ENCODE assay signal across 7 mouse cellular contexts in the genomic region with DNA sequence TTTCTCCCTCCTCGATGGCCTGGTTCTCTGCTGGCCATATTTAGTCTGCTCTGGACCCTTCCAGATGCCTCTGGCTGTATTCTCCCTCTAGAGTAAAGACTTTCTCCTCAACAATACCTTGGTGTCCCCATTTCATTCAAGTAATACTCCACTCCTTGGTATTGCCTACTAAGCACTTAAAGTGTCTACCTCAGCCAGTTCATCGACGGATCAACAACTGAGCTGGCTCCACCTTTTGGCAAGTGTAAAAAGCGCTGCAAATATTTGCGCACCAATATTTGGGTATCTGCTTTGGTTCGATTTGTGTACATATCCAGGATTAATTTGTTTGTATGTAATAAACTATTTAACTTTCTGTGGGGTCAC. TPM values are rescaled to one million over a fixed set of nuclear protein-coding genes. Genes with fewer than 3 reads are reported as not detected.
DNase-seq lines count a peak whose midpoint lies in the region; ATAC-seq and TF ChIP-seq lines count a peak whose summit lies in the region.

No protein-coding gene starts in this region.

- peak overlapping the region; percentile 93 for H3K27ac ChIP-seq in neural tube, embryonic 11.5 days (ENCODE audit: low read depth, low read length)
- peak overlapping the region; percentile 94 for H3K27ac ChIP-seq in embryonic facial prominence, embryonic 14.5 days (replicated peaks; ENCODE audit: low read depth, low read length)
- peak overlapping the region; percentile 91 for H3K27ac ChIP-seq in limb, embryonic 11.5 days (replicated peaks; ENCODE audit: low read depth, low read length)
- peak overlapping the region; percentile 88 for H3K27ac ChIP-seq in olfactory bulb, adult 2 months (ENCODE audit: insufficient read depth, low read depth, low read length)

- WGBS in neural tube, embryonic 11.5 days, result 5% methylated on average over 6 of the region's 6 CpGs
- 8% methylated on average over 6 of the region's 6 CpGs for WGBS in embryonic facial prominence, embryonic 14.5 days
- WGBS in limb, embryonic 11.5 days, result 6% methylated on average over 6 of the region's 6 CpGs
- 8% methylated on average over 6 of the region's 6 CpGs for WGBS in olfactory bulb, adult 2 months

- no peak for DNase-seq in neural tube, embryonic 11.5 days (ENCODE audit: low spot score)
- no peak for DNase-seq in neural tube, embryonic 10.5 days (ENCODE audit: extremely low spot score, low spot score)
- peak; percentile 51 for DNase-seq in embryonic facial prominence, embryonic 14.5 days (ENCODE audit: low spot score)
- DNase-seq in limb, embryonic 11.5 days (ENCODE audit: low spot score), result no peak
- no peak for DNase-seq in ovary, postnatal 14 days (ENCODE audit: low spot score)
- no peak for DNase-seq in B cell, adult 2 months

- ATAC-seq in neural tube, embryonic 11.5 days (ENCODE audit: insufficient read depth, low FRiP score, low TSS enrichment), result peak; percentile 22; the same call in 1 of the 2 replicates
- peak; percentile 19 for ATAC-seq in embryonic facial prominence, embryonic 14.5 days (ENCODE audit: low read depth)
- ATAC-seq in limb, embryonic 11.5 days (ENCODE audit: insufficient number of reproducible peaks, low FRiP score, low TSS enrichment, low read depth), result no peak

- H3K4me2 ChIP-seq in neural tube, embryonic 11.5 days (ENCODE audit: low read depth), result peak overlapping the region; percentile 72
- peak overlapping the region; percentile 78 for H3K4me2 ChIP-seq in embryonic facial prominence, embryonic 14.5 days (ENCODE audit: low read depth, low read length)
- H3K4me2 ChIP-seq in limb, embryonic 11.5 days (ENCODE audit: low read depth, severe bottlenecking), result peak overlapping the region; percentile 71

- no peaks in the 10 kb centered on the region for H3K27me3 ChIP-seq in neural tube, embryonic 11.5 days (ENCODE audit: control insufficient read depth, insufficient read depth, low read length)
- no peaks in the 10 kb centered on the region for H3K27me3 ChIP-seq in embryonic facial prominence, embryonic 14.5 days (replicated peaks; ENCODE audit: control insufficient read depth, insufficient read depth, low read length)
- no peaks in the 10 kb centered on the region for H3K27me3 ChIP-seq in limb, embryonic 11.5 days (ENCODE audit: control insufficient read depth, insufficient read depth, low read length)

- no peak for TF ChIP-seq CTCF in olfactory bulb, adult 2 months (IDR thresholded peaks at IDR 0.05; ENCODE audit: insufficient read depth, low read depth, low read length)

- peak overlapping the region; percentile 46 for H3K4me3 ChIP-seq in neural tube, embryonic 11.5 days (ENCODE audit: low read depth, low read length)
- H3K4me3 ChIP-seq in embryonic facial prominence, embryonic 14.5 days (ENCODE audit: low read depth, low read length), result peak overlapping the region; percentile 60
- peak overlapping the region; percentile 44 for H3K4me3 ChIP-seq in limb, embryonic 11.5 days (ENCODE audit: low read depth, low read length)
- H3K4me3 ChIP-seq in olfactory bulb, adult 2 months (ENCODE audit: insufficient read depth, low read depth, low read length), result peak overlapping the region; percentile 75

- H3K4me1 ChIP-seq in neural tube, embryonic 11.5 days (ENCODE audit: control insufficient read depth, insufficient read depth, low read length), result peaks cover 16% of the 10 kb centered on the region; the same call in 1 of the 2 replicates
- H3K4me1 ChIP-seq in embryonic facial prominence, embryonic 14.5 days (ENCODE audit: control insufficient read depth, insufficient read depth, low read length), result peaks cover 9% of the 10 kb centered on the region
- 0 out of 2 replicates have a peak, but pooled peaks cover 2% of the 10 kb centered on the region for H3K4me1 ChIP-seq in limb, embryonic 11.5 days (ENCODE audit: control insufficient read depth, insufficient read depth, low read length)
- H3K4me1 ChIP-seq in olfactory bulb, adult 2 months (ENCODE audit: control insufficient read depth, insufficient read depth, low read length), result peaks cover 10% of the 10 kb centered on the region

- H3K36me3 ChIP-seq in neural tube, embryonic 11.5 days (ENCODE audit: control insufficient read depth, insufficient read depth, low read length), result no peaks in the 10 kb centered on the region
- H3K36me3 ChIP-seq in embryonic facial prominence, embryonic 14.5 days (ENCODE audit: control insufficient read depth, insufficient read depth, low read length), result no peaks in the 10 kb centered on the region
- H3K36me3 ChIP-seq in limb, embryonic 11.5 days (ENCODE audit: control insufficient read depth, insufficient read depth, low read length), result no peaks in the 10 kb centered on the region

- H3K9me3 ChIP-seq in neural tube, embryonic 11.5 days (ENCODE audit: control insufficient read depth, low read length), result no peaks in the 10 kb centered on the region
- H3K9me3 ChIP-seq in embryonic facial prominence, embryonic 14.5 days (ENCODE audit: control insufficient read depth, low read length), result no peaks in the 10 kb centered on the region
- H3K9me3 ChIP-seq in limb, embryonic 11.5 days (ENCODE audit: control insufficient read depth, low read length), result no peaks in the 10 kb centered on the region

- no peak overlapping the region; the same call in 1 of the 2 replicates for H3K9ac ChIP-seq in neural tube, embryonic 11.5 days (ENCODE audit: low read length)
- peak overlapping the region; percentile 78 for H3K9ac ChIP-seq in embryonic facial prominence, embryonic 14.5 days (ENCODE audit: low read depth, low read length)
- H3K9ac ChIP-seq in limb, embryonic 11.5 days (ENCODE audit: low read length), result peak overlapping the region; percentile 70; the same call in 1 of the 2 replicates

- TF ChIP-seq POLR2A in olfactory bulb, adult 2 months (IDR thresholded peaks at IDR 0.05; ENCODE audit: insufficient read depth, low read depth, low read length), result no peak

RNA-seq across cellular contexts. Expression of gene Scd2, which starts 27.0 kb away (rescaled TPM):
- 413 and 424 TPM in 2 replicates for polyA plus RNA-seq in neural tube, embryonic 11.5 days (2014; fragmentation: Nextera tagmentation; extraction: Ambion mirVana)
- polyA plus RNA-seq in embryonic facial prominence, embryonic 14.5 days (2014; fragmentation: Nextera tagmentation; extraction: Ambion mirVana), result 212 and 224 TPM in 2 replicates
- polyA plus RNA-seq in limb, embryonic 11.5 days (2014; fragmentation: Nextera tagmentation; extraction: Ambion mirVana), result 309 and 322 TPM in 2 replicates
- polyA plus RNA-seq in olfactory bulb, adult 2 months (2012; ENCODE audit: insufficient read depth, insufficient read length, low replicate concordance, missing spikeins), result 299 and 337 TPM in 2 replicates
